Mouse (Mus musculus) left cerebral cortex, adult 9 months (tissue): ENCODE data around the gene Orai3.

ENCODE experiments used
- DNase-seq, 2 experiments: peaks; one replicate each; pipeline ENCODE4 v3.0.0; 2022; ENCODE audit warnings: low spot score in 2 of 2

Orai3 gene

GRCm38 (mm10) chr7:127824176-127824871 lies 54.7 kb downstream of the Orai3 start, which contains the start of the genes Stx4a and Stx1b:
TSS of gene Stx4a (plus strand) at chr7:127824294.
TSS of gene Stx1b (minus strand) at chr7:127824549.
- DNase-seq, result peak in 1 of 2 experiments; percentile 57
